Mouse (Mus musculus): Measurements from ENCODE around the gene Syt16.

- no peak for TF ChIP-seq POLR2A (IDR thresholded peaks at IDR 0.05; ENCODE audit: low read depth, low read length)
- TF ChIP-seq CTCF (conservative IDR thresholded peaks at IDR 0.05; ENCODE audit: insufficient read depth, insufficient read length, low read depth, low read length) = no peak
Measured at GRCm38 (mm10) chr12:74290983-74291382, 293.5 kb downstream of the Syt16 start.

Data from kidney, adult 2 months (tissue).